Mouse (Mus musculus): Measurements from ENCODE around the gene Fut7. TPM values are rescaled to one million over a fixed set of nuclear protein-coding genes. Genes with fewer than 3 reads are reported as not detected.
A peak's percentile ranks its signal among the peaks of the same experiment; 100 is the strongest.
"Not testable (repeated sequence)": the region's sequence is repeated elsewhere in the genome, so short reads cannot be mapped to it uniquely, and the experiment has no call there.

Gene Fut7
- polyA plus RNA-seq, 1 experiment from 2014 or later = not detected

GRCm38 (mm10) chr2:25413436-25413835 lies 9.6 kb upstream of the Fut7 start:
- H3K27me3 ChIP-seq (replicated peaks; ENCODE audit: control insufficient read depth, insufficient read depth, low read length); DNase-seq (ENCODE audit: low spot score); H3K27ac ChIP-seq (ENCODE audit: low read depth, low read length); ATAC-seq (replicated peaks; ENCODE audit: low FRiP score); H3K9me3 ChIP-seq (ENCODE audit: control insufficient read depth, low read length); H3K9ac ChIP-seq (ENCODE audit: low read depth, low read length); H3K4me2 ChIP-seq; H3K4me1 ChIP-seq (replicated peaks; ENCODE audit: control insufficient read depth, insufficient read depth, low read length); H3K36me3 ChIP-seq (ENCODE audit: control insufficient read depth, insufficient read depth, low read length); H3K4me3 ChIP-seq (ENCODE audit: low read depth, low read length): not testable (repeated sequence)

- DNase-seq (ENCODE audit: low spot score) (no peak), ATAC-seq (replicated peaks; ENCODE audit: low FRiP score) (no peak)
- Histone ChIP-seq H3K4me2 (no peak overlapping the region), H3K27ac (ENCODE audit: low read depth, low read length) (no peak overlapping the region), H3K9ac (ENCODE audit: low read depth, low read length) (no peak overlapping the region), H3K36me3 (ENCODE audit: control insufficient read depth, insufficient read depth, low read length) (no peaks in the 10 kb centered on the region), H3K27me3 (replicated peaks; ENCODE audit: control insufficient read depth, insufficient read depth, low read length) (no peaks in the 10 kb centered on the region), H3K4me3 (ENCODE audit: low read depth, low read length) (no peak overlapping the region), H3K4me1 (replicated peaks; ENCODE audit: control insufficient read depth, insufficient read depth, low read length) (peaks cover under 1% of the 10 kb centered on the region; the same call in 1 of the 2 replicates), H3K9me3 (ENCODE audit: control insufficient read depth, low read length) (no peaks in the 10 kb centered on the region)
- 48% methylated on average over 3 of the region's 3 CpGs for WGBS
These were observed 5.6 kb upstream of the Fut7 start for GRCm38 (mm10) chr2:25417426-25417825.

DNA sequence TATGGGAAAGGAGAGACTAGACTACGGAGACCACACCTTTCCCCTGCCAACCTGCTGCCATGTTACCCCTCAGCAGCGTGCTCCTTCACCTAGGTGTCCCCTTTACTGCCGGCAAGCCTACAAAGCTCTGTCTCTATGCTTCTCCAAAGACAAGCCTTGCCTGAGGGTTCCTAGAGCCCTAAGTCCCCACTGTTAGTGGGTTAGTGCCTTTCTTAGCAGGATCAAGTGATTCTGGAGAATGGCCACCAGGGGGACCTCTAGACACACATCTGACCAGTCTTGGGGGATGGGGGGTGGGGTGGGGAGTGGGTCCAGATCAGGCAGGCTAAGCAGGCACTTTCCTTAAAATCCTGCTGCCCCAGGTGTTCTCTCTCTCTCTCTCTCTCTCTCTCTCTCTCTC lies 1.2 kb upstream of the Fut7 start:
- WGBS = 19% methylated on average over 3 of the region's 3 CpGs
- Histone ChIP-seq H3K27me3 (replicated peaks; ENCODE audit: control insufficient read depth, insufficient read depth, low read length) (peaks cover 28% of the 10 kb centered on the region), H3K4me2 (no peak overlapping the region), H3K27ac (ENCODE audit: low read depth, low read length) (no peak overlapping the region), H3K36me3 (ENCODE audit: control insufficient read depth, insufficient read depth, low read length) (no peaks in the 10 kb centered on the region), H3K9ac (ENCODE audit: low read depth, low read length) (no peak overlapping the region), H3K9me3 (ENCODE audit: control insufficient read depth, low read length) (no peaks in the 10 kb centered on the region), H3K4me1 (replicated peaks; ENCODE audit: control insufficient read depth, insufficient read depth, low read length) (peaks cover 5% of the 10 kb centered on the region), H3K4me3 (ENCODE audit: low read depth, low read length) (no peak overlapping the region)
- no peak for DNase-seq (ENCODE audit: low spot score)
- ATAC-seq (replicated peaks; ENCODE audit: low FRiP score) = no peak

GRCm38 (mm10) chr2:25423626-25424025 lies 559 bp downstream of the Fut7 start:
- Histone ChIP-seq H3K4me2 (no peak overlapping the region), H3K27me3 (replicated peaks; ENCODE audit: control insufficient read depth, insufficient read depth, low read length) (peaks cover 28% of the 10 kb centered on the region), H3K36me3 (ENCODE audit: control insufficient read depth, insufficient read depth, low read length) (no peaks in the 10 kb centered on the region), H3K27ac (ENCODE audit: low read depth, low read length) (no peak overlapping the region), H3K9ac (ENCODE audit: low read depth, low read length) (no peak overlapping the region), H3K9me3 (ENCODE audit: control insufficient read depth, low read length) (no peaks in the 10 kb centered on the region), H3K4me1 (replicated peaks; ENCODE audit: control insufficient read depth, insufficient read depth, low read length) (peaks cover 5% of the 10 kb centered on the region), H3K4me3 (ENCODE audit: low read depth, low read length) (no peak overlapping the region)
- 47% methylated on average over 1 of the region's 1 CpGs for WGBS
- DNase-seq (ENCODE audit: low spot score) (no peak), ATAC-seq (replicated peaks; ENCODE audit: low FRiP score) (no peak)

DNA sequence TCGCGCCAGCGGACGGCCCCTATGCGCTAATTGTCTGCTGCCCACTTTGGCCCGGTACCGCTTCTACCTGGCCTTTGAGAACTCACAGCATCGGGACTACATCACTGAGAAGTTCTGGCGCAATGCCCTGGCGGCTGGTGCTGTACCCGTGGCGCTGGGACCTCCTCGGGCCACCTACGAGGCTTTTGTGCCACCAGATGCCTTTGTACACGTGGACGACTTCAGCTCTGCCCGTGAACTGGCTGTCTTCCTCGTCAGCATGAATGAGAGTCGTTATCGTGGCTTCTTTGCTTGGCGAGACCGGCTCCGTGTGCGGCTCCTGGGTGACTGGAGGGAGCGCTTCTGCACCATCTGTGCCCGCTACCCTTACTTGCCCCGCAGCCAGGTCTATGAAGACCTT lies 2.4 kb downstream of the Fut7 start:
- DNase-seq (ENCODE audit: low spot score) (no peak), ATAC-seq (replicated peaks; ENCODE audit: low FRiP score) (no peak)
- Histone ChIP-seq H3K27ac (ENCODE audit: low read depth, low read length) (no peak overlapping the region), H3K4me2 (no peak overlapping the region), H3K4me3 (ENCODE audit: low read depth, low read length) (no peak overlapping the region), H3K36me3 (ENCODE audit: control insufficient read depth, insufficient read depth, low read length) (no peaks in the 10 kb centered on the region), H3K9ac (ENCODE audit: low read depth, low read length) (no peak overlapping the region), H3K27me3 (replicated peaks; ENCODE audit: control insufficient read depth, insufficient read depth, low read length) (peaks cover 39% of the 10 kb centered on the region), H3K4me1 (replicated peaks; ENCODE audit: control insufficient read depth, insufficient read depth, low read length) (peaks cover 11% of the 10 kb centered on the region), H3K9me3 (ENCODE audit: control insufficient read depth, low read length) (no peaks in the 10 kb centered on the region)
- WGBS = 50% methylated on average over 27 of the region's 27 CpGs

- Histone ChIP-seq H3K9ac (ENCODE audit: low read depth, low read length) (no peak overlapping the region), H3K4me1 (replicated peaks; ENCODE audit: control insufficient read depth, insufficient read depth, low read length) (peaks cover 11% of the 10 kb centered on the region), H3K4me3 (ENCODE audit: low read depth, low read length) (no peak overlapping the region), H3K36me3 (ENCODE audit: control insufficient read depth, insufficient read depth, low read length) (no peaks in the 10 kb centered on the region), H3K9me3 (ENCODE audit: control insufficient read depth, low read length) (no peaks in the 10 kb centered on the region), H3K4me2 (no peak overlapping the region), H3K27ac (ENCODE audit: low read depth, low read length) (no peak overlapping the region), H3K27me3 (replicated peaks; ENCODE audit: control insufficient read depth, insufficient read depth, low read length) (peaks cover 46% of the 10 kb centered on the region)
- DNase-seq (ENCODE audit: low spot score) (peak; percentile 75), ATAC-seq (replicated peaks; ENCODE audit: low FRiP score) (no peak)
- WGBS = 17% methylated on average over 5 of the region's 5 CpGs
These were observed 3.7 kb downstream of the Fut7 start for GRCm38 (mm10) chr2:25426721-25427191.

- no peaks in the 10 kb centered on the region for H3K36me3 ChIP-seq (ENCODE audit: control insufficient read depth, insufficient read depth, low read length)
- H3K27me3 ChIP-seq (replicated peaks; ENCODE audit: control insufficient read depth, insufficient read depth, low read length) = peaks cover 46% of the 10 kb centered on the region
- H3K27ac ChIP-seq (ENCODE audit: low read depth, low read length) = no peak overlapping the region
- no peak overlapping the region for H3K4me2 ChIP-seq
- DNase-seq (ENCODE audit: low spot score) = no peak
- ATAC-seq (replicated peaks; ENCODE audit: low FRiP score) = no peak
- no peak overlapping the region for H3K9ac ChIP-seq (ENCODE audit: low read depth, low read length)
- H3K9me3 ChIP-seq (ENCODE audit: control insufficient read depth, low read length) = no peaks in the 10 kb centered on the region
- WGBS = 81% methylated on average over 5 of the region's 5 CpGs
- H3K4me1 ChIP-seq (replicated peaks; ENCODE audit: control insufficient read depth, insufficient read depth, low read length) = peaks cover 11% of the 10 kb centered on the region
- H3K4me3 ChIP-seq (ENCODE audit: low read depth, low read length) = no peak overlapping the region
These were observed 4.2 kb downstream of the Fut7 start for GRCm38 (mm10) chr2:25427256-25427655.

- whole genome bisulfite sequencing = under 1% methylated on average over 89 of the region's 89 CpGs
- H3K4me2 ChIP-seq = peak within 1 kb of the TSS; percentile 98
- H3K4me3 ChIP-seq (ENCODE audit: low read depth, low read length) = peak within 1 kb of the TSS; percentile 82
- peaks cover 42% of the 10 kb centered on the region for H3K27me3 ChIP-seq (replicated peaks; ENCODE audit: control insufficient read depth, insufficient read depth, low read length)
- H3K9me3 ChIP-seq (ENCODE audit: control insufficient read depth, low read length) = no peaks in the 10 kb centered on the region
- peaks cover 6% of the 10 kb centered on the region for H3K4me1 ChIP-seq (replicated peaks; ENCODE audit: control insufficient read depth, insufficient read depth, low read length)
- peak; percentile 89 for ATAC-seq (replicated peaks; ENCODE audit: low FRiP score)
- peak within 1 kb of the TSS; percentile 75 for H3K9ac ChIP-seq (ENCODE audit: low read depth, low read length)
- no peak within 1 kb of the TSS; the same call in 1 of the 2 replicates for H3K27ac ChIP-seq (ENCODE audit: low read depth, low read length)
- peak; percentile 94 for DNase-seq (ENCODE audit: low spot score)
- no peaks in the 10 kb centered on the region for H3K36me3 ChIP-seq (ENCODE audit: control insufficient read depth, insufficient read depth, low read length)
These were observed 5.6 kb downstream of the Fut7 start, which contains the start of gene Abca2 for GRCm38 (mm10) chr2:25428442-25429236. TSS of gene Abca2 (plus strand) at chr2:25428703.

All from liver, embryonic 11.5 days (tissue).